Mouse (Mus musculus): ENCODE data around the gene Rap1b.
A peak's percentile ranks its signal among the peaks of the same experiment; 100 is the strongest.

The Rap1b gene

DNA sequence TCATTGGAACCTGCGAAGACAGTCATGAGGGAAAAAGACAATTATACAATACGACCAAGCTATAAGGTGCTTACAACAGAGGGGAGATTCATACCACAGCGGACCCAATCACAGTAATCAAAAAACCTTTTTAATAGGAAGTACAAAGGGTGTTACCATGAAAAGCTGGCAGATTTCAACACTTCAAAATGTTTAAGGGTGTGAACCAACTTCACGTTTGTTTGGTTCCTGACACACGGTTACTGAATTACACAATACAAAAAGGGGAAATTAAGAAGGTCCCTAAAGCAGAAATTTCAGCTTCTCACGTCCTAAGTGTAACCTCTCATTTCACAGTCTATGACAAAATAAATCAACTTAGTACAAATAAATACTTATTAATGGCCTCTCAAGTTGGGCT, 27.2 kb downstream of the Rap1b start:
- ATAC-seq (ENCODE audit: low TSS enrichment) = no peak

DNA sequence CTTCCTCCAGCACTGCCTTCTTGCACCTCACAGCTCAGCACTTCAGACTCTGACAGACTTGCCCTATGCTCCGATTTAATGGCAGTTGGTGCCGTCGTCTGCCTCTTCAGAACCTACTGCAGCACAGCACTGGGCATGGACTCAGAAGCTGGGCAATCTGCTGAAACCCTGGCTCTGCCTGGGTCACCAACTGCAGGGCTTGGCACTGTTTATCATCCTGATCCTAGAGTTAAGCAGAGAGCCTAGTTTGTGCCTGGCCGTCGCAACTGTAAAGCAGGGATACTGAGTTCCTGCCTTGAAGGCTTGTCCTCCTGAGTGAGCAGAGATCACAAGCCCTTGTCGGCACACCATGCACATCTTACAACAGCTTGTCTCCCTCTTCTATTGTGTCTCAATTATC, 29.1 kb downstream of the Rap1b start:
- ATAC-seq (ENCODE audit: low TSS enrichment) = no peak

DNA sequence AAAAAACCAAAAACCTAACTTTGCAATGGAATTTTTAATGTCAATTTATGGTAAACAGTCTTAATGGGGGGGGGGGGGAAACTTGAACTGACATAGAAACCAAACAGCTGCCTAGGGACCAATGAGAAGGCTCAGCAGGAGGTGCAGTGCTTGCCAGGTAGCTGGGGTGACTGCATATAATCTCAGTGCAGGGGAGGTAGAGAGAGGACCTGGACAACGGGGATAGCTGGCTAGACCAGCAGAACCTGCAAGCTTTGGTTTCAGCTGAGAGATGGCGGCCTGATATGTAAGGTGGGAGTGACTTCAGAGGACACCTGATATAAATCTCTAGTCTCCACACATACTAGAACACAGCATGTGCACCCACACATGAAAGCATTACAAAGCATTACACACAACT, 33.3 kb downstream of the Rap1b start:
- ATAC-seq (ENCODE audit: low TSS enrichment) = no peak

DNA sequence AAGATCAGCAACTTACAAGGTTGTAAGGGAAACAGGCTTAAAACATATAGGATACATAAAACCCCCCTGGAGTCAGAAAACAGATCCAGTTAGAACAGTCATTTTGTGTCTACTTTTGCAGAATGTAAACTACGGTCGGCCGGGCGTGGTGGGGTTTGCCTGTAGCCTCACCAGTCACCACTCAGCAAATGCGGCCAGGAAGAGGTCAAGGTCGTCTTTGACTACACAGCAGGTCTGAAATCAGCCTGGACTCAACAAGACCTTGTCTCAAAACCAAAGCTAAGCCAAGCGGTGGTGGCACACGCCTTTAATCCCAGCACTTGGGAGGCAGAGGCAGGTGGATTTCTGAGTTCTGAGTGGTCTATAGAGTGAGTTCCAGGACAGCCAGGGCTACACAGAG, 34.3 kb downstream of the Rap1b start:
- no peak for ATAC-seq (ENCODE audit: low TSS enrichment)

DNA sequence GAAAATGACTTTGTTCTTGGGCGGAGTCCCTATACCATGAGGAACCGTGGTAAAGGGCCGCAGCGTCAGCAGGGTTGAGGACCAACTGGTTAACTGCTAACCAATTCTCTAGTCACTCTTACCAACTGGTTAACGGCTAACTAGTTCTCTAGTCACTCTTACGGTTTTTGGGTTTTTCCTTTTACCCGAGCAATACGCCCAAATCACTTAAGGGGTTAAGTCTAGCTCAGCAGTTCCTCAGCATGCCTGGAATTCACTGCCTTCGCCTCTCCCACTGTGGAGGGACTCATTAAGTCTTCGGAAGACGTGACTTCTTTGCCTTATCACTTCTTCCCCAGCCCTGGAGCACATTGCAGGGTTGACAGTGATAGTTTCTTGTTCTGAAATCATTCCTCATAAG, 35.3 kb downstream of the Rap1b start:
- ATAC-seq (ENCODE audit: low TSS enrichment) = no peak

DNA sequence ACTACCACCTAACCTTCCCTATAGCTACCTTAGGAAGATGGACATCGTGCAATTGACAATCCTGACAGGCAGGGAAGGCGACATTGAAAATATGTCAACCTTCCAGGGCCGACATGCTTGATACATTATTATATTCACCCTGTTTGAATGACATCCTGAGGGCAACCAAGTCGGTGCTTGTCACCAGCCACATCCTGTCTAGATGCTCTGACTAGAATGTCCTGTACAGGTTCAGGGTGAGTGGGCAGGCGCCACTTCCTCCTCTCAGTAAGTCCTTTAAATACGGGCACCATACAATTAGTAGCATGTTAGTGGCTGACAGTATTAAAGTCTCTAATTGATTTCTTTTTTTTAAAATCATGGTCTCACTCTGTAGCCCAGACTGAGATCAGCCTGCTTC, 37.8 kb downstream of the Rap1b start:
- no peak for ATAC-seq (ENCODE audit: low TSS enrichment)

DNA sequence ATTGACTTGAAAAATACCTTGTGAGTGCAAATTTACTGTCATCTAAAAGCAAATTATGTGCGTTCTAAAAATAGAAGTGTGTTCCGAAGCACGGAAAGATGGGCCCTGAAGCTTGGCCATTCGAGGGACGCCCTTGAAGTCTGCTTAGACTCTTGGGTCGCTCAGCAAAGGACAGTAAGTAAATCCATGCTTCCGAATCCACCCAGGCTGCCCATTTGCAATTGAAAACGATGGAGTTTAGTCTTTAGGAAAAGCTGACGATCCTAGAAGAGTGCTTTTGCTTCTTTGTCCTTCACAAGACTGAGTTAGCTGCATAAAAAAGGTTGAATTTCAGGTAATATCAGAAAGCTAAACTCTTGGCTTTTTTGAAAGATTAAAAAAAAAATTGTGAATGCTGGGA, 39.9 kb downstream of the Rap1b start:
- ATAC-seq (ENCODE audit: low TSS enrichment) = no peak

DNA sequence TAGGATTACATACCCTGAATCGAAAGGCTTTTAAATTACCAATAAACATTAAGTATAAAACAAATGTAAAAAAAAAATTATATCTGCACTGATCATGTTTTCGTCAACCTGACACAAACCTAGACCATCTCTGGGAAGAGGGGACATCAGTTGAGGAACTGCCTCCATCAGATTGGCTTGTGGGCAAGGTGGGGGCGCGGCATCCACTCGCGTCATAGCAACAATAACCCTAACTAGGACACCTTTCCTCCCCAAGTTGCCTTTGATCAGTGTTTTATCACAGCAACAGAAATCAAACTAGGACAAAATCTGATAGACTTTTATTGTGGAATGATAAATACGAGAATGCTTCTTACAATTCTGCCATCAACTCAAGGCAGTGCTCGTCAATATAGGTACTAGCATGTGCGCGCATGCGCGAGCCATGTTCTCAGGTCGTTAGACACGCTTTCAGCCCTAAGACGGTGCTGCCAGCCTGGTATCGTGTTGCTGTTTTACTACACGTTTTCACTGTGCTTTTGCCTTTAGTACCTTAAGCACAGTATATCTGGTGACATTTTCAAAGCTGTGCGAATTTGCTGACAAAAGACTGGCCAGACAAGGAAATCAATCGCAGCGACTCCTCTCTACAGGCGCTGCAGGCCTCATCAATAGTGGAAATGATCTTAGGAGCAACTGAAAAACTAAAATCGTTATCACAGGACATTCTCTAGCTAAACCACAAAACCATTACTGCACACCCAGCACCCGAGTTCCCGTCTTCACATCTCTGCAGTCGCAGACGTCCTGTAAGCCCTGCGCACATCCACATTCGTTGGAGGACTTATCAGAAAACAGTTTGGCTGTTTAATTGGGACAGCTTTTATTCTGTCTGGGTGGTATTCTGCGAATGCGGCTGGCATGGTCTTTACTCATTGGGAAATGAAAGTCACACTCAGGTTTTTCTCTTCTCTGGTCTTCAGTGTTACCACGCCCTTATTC, 41.7 kb downstream of the Rap1b start:
- no peak for ATAC-seq (ENCODE audit: low TSS enrichment)

DNA sequence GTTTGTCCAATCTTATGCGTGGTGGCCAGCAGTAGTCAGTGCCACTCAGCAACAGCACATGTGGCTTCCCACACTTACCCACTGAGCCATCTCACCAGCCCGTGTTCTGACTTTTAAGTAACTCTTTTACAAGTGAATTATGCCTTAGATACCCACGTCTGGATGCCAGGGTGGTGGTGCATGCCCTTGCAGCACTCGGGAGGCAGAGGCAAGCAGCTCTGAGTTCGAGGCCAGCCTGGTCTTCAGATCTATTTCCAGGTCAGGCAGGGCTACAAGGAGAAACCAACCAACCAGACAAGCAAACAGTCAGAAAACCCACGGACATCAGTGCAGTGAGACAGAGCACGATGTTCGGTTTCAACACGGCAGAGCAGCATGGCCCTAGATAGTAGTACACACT, 43.9 kb downstream of the Rap1b start:
- ATAC-seq (ENCODE audit: low TSS enrichment) = no peak

DNA sequence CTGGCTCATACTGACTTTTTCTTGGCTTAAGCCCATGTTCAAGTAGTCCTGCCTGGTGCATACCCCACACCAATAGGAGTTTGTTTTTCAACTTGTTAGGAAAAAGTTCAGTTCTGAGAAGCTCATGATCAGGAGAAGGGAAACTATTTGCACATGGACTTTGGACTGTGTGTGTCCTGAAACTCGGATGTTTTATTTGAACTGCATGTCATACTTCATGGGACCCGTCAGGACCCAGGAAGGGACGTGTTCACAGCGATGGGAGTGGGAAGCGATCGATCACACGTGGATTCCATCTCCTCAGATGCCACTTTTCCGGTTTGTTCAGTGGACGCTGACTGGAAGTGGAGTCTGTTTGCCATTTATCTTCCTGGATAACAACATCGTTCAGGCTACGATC, 46.0 kb downstream of the Rap1b start:
- no peak for ATAC-seq (ENCODE audit: low TSS enrichment)

DNA sequence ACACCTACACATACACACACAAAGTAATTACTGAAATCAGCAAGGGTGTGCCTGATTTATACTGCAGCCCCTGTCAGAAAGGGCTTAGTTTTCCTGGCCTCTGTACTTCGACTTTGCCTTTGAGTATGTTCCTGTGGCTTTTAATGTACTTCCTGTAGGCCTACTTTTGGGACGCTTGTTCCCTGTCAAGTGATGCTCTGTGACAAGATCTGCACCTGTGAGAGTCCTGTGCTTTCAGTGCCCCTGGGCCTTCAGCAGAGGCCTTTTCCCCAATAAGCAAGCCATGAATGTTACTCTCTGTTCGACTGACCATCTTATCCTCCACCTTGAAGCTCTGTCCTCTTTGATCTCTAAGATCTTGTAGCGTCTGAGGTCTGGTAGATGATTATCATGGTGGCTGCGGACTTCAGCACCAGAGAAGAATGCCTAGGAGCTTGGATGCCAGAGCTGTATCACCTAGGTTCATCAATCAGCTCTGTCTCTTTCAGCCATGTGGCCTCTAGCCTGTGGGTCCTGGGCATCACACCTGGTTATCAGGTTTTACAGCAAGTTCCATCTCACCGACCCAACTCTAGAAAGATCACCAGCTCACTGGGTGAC, 47.3 kb downstream of the Rap1b start:
- no peak for ATAC-seq (ENCODE audit: low TSS enrichment)

DNA sequence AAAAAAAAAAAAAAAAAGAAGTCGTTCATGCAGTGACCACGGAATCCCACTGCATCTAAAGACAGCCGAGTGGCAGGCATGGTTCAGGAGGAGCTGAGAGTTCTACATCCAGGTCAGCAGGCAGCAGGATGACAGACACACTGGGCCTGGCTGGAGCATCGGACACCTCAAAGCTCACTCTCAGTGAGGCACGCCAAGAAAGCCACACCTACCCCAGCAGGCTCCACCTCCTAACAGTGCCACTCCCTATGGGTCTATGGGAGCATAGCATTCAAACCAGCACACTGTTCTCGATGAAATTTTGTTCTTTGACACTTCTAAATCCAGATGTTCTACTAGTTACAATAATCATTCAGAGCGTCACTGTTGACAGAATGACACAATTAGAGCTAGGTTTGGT, 48.2 kb downstream of the Rap1b start:
- ATAC-seq (ENCODE audit: low TSS enrichment) = no peak

DNA sequence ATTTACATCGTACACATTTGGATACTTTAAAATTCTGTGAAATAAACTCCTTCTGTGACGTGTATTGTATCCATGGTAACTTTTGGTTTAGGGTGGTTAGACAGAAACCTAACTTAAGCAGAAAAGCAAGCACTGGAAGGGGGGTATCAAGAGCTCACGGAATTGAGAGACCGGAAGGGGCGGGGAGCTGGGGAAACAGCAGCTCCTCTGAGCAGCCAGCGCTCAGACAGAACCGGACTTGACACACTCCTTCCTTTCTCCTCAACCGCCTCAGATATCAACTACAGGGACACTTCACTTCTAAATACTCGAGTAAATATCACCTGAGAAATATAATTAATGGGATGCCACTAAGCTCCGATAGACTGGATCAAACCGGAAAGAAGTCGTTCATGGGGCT, 48.7 kb downstream of the Rap1b start:
- ATAC-seq (ENCODE audit: low TSS enrichment) = no peak

DNA sequence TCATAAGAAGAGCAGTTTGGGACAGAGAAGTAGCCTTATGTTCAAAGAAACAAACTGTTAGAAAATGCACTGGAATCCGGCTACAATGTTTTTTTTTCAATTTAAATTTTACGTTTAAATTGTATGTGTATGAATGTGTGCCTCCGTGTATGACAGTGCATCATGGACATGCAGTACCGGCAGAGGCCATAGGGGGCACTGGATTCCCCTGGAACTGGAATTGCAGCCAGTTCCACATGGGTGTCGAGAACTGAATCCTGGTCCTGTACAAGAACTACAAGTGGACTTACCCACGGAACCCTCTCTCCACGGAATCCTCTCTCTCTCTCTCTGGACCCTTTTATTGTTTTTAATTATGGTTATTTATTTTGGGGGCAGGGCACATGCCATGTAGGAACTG, 49.7 kb downstream of the Rap1b start:
- no peak for ATAC-seq (ENCODE audit: low TSS enrichment)

DNA sequence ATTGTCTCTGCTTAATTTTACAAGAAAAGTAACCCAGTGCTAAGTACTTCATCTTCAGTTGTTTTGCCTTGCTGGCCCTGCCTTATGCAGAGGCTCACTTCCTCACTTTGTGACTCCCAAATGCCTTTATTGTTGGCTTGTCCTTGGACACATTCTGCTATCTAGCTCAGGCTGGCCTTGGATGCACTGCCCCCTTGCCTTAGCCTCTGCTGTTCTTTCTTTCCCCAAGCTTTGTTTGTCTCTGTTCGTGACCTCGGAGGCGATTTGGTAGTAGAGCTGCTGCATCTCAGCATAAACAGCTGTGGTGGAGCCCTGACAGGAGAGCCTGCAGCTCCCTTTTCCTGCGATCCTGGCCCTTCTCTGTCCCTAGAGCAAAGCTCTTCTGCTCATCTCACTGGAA, 50.6 kb downstream of the Rap1b start:
- no peak for ATAC-seq (ENCODE audit: low TSS enrichment)

DNA sequence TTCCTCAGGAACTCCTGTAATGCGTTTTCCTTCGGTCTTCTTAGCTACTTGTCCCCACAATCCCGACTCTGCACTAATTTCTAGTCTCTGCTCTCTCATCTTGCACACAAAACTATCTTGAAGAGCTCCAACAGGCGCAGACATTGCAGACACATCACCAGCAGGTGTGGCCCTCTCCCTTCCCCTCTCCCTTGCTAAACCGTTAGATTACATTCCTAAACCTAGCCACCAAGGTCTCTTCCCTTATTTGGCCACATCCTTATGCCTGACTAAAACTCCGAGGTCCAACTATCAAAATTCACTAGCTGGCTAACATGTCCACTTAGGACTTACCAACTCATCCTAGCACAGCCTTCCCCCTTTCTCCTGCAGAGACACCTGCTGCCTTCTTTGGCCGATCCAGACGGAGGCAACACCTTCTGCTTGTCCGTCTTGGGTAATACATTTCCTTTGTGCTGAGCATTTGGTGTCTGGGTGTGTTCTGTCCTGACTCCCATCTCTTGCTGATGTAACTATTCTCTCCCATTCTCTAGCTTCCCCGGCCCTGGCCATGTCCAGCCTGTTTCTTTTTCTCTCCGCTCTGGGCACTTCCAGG, 52.3 kb downstream of the Rap1b start:
- ATAC-seq (ENCODE audit: low TSS enrichment) = no peak

DNA sequence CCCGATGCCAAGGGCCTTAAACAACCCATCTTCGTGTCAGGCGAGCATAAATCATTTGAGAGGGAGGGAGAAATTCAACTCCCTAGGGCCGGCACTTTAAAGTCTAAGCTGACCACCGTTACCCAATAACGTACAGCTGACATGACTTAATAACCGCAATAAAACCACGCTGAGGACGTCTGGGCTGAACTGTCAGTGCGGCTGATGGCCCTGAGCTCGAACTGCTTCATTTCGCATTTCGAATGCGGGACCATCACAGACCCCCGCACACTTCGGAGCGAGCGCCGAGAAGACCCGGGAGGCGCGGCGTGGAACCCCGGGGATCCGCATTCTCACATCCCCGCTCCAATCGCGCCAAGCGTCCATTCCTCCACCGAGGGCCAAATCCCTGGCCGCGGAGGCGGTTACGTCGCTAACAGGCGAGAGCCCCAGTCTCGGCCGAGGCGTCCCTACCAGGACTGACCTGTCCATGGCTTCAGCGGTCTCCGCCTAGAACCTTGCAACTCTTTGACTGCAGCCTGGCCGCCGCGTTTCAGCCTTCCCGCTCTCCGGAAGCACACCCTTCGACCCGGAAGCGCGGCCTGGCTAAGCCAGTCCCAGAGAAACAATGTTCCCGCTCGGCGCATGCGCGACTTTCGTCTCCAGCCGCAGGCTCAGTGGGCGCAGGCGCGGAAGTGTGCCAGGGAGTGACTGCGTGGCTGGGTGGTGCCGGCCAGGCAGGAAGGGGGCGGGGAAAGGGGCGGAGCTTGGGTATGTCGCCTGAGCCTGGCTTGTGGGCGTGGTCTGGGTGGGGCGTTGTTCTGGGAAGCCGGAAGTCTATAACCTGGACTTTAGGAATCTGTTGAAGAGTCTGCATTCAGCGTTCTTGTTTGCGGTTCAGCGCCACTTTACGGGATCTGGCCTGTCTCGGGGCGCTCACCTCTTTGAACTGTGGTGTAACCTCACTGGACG, 53.4 kb downstream of the Rap1b start, which contains the start of gene Nup107:
Nup107 (minus strand) TSS at position 565 of the 951 bp plus-strand sequence.
- ATAC-seq (ENCODE audit: low TSS enrichment) = peak; percentile 98

DNA sequence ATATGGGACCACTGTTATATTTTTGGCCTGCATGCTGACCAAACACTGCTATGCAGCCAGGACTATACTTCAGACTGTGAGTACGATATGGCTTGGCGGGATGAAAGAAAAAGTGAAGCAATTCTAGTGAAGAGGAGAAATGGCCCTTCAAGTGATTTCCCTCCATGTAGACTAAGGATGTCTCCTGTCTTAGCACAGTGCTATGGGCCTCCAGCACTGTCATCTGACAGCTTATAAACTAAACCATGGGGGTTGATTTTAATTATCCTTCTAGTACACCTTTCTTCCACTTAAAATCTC, 54.7 kb downstream of the Rap1b start:
- no peak for ATAC-seq (ENCODE audit: low TSS enrichment)

DNA sequence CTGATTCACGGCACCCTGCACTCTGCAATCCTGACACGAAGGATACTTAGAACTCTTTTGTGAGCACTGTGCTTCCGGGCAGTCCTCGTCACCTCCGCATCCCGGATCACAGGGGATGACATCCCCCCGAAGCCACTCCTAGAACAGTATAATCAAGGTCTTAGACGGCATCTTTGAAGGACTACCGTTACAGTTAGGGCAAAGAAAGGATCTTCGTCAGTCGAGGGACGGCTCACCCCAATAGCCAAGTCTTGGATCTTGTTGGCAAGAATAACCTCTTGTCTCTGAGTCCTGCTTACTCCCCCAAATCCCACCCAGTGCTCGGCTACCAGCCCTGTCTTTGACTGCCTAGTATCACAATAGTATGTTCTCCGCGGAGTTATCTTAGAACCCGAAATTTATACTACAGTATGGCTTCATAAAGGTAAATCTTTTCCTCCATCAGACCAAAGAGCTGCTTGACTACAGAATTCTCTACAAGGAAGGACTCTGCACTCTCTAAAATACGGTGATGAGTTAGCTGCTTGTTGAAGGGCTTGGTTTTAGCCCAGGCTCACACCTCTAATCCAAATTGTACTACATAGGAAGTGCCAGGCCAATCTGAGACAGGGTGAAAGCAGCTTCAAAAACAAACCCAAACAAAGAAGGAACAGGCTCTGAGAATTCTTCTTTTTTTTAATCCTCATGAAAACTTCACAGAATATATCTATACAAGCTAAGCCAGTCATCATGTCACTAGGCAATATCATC, 55.2 kb downstream of the Rap1b start:
- no peak for ATAC-seq (ENCODE audit: low TSS enrichment)

DNA sequence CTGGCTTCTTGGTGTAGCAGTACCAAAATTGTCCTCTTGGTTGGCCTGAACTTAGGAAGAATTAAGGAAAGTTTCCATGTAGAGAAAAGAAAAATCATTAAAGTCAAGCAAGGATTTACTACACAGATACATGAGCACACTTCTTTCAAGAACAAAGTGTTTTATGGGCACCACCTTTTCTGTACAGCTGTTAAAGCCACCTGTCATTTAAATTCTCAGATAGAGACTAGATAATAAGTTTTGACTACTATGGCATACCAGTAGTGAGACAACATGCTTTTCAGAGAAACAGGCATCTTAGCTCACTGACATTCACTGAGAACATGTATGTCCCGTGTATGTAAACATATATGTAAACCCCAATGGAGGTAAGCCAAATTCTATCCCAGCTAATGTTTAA, 55.8 kb downstream of the Rap1b start:
- ATAC-seq (ENCODE audit: low TSS enrichment) = no peak

DNA sequence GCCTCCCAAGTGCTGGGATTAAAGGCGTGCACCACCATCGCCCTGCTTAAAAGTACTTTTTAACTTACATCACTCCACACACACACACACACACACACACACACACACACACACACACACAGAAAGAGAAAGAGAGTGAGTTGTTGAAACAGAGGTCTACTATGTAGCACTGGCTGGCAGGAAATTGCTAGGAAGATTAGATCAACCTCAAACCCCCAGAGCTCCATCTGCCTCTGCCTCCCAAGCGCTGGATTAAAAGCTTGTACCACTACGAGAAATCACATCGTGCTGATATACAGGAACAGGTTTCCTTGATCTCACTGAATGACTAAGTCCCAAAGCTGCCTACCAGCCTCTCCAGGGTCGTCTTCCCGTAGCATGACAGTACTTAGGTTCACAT, 61.2 kb downstream of the Rap1b start:
- no peak for ATAC-seq (ENCODE audit: low TSS enrichment)
